Mouse (Mus musculus): Measurements from ENCODE around the gene Tnrc6b. TPM values are rescaled to one million over a fixed set of nuclear protein-coding genes. Genes with fewer than 3 reads are reported as not detected.

Tnrc6b gene
- 19.8 and 20.7 TPM in 2 replicates for polyA plus RNA-seq (2015; fragmentation: Nextera tagmentation; extraction: Ambion mirVana)

GRCm38 (mm10) chr15:80710608-80711363 is at the start of gene Tnrc6b:
TSS of gene Tnrc6b (plus strand) at chr15:80711313.
- 1% methylated on average over 39 of the region's 39 CpGs for WGBS
- peak within 1 kb of the TSS; percentile 94 for H3K4me3 ChIP-seq (replicated peaks)
- H3K9ac ChIP-seq = peak within 1 kb of the TSS; percentile 72
- H3K27ac ChIP-seq = peak within 1 kb of the TSS; percentile 89
- ATAC-seq = peak; percentile 98
- peak within 1 kb of the TSS; percentile 91 for H3K4me2 ChIP-seq (replicated peaks)
- H3K27me3 ChIP-seq (replicated peaks) = no peaks in the 10 kb centered on the region
- H3K36me3 ChIP-seq = no peaks in the 10 kb centered on the region
- no peaks in the 10 kb centered on the region for H3K9me3 ChIP-seq
- peaks cover 17% of the 10 kb centered on the region for H3K4me1 ChIP-seq (replicated peaks)

- no peak overlapping the region for H3K9ac ChIP-seq
- H3K27me3 ChIP-seq (replicated peaks) = no peaks in the 10 kb centered on the region
- H3K4me1 ChIP-seq (replicated peaks) = peaks cover 4% of the 10 kb centered on the region; the same call in 1 of the 2 replicates
- ATAC-seq = no peak
- H3K4me3 ChIP-seq (replicated peaks) = no peak overlapping the region
- WGBS = 72% methylated on average over 4 of the region's 4 CpGs
- H3K27ac ChIP-seq = no peak overlapping the region
- no peaks in the 10 kb centered on the region for H3K36me3 ChIP-seq
- H3K4me2 ChIP-seq (replicated peaks) = no peak overlapping the region
- H3K9me3 ChIP-seq = no peaks in the 10 kb centered on the region
Measured at GRCm38 (mm10) chr15:80664444-80664843, 46.7 kb upstream of the Tnrc6b start.

GRCm38 (mm10) chr15:80671295-80672252 is 39.5 kb upstream of the Tnrc6b start, which contains the start of gene Fam83f:
TSS of gene Fam83f (plus strand) at chr15:80671847.
- Histone ChIP-seq H3K4me1 (replicated peaks) (peaks cover 12% of the 10 kb centered on the region; the same call in 1 of the 2 replicates), H3K9me3 (no peaks in the 10 kb centered on the region), H3K27ac (no peak within 1 kb of the TSS), H3K27me3 (replicated peaks) (peaks cover 19% of the 10 kb centered on the region), H3K4me2 (replicated peaks) (peak within 1 kb of the TSS; percentile 83), H3K4me3 (replicated peaks) (peak within 1 kb of the TSS; percentile 52), H3K9ac (peak within 1 kb of the TSS; percentile 59), H3K36me3 (no peaks in the 10 kb centered on the region)
- WGBS = 5% methylated on average over 84 of the region's 85 CpGs
- peak; percentile 81 for ATAC-seq

GRCm38 (mm10) chr15:80672810-80673209 is 38.3 kb upstream of the Tnrc6b start:
- peaks cover 19% of the 10 kb centered on the region for H3K27me3 ChIP-seq (replicated peaks)
- 60% methylated on average over 2 of the region's 2 CpGs for WGBS
- H3K4me2 ChIP-seq (replicated peaks) = peak overlapping the region; percentile 83
- no peak overlapping the region for H3K9ac ChIP-seq
- no peak for ATAC-seq
- peaks cover 12% of the 10 kb centered on the region; the same call in 1 of the 2 replicates for H3K4me1 ChIP-seq (replicated peaks)
- H3K36me3 ChIP-seq = no peaks in the 10 kb centered on the region
- H3K4me3 ChIP-seq (replicated peaks) = peak overlapping the region; percentile 52
- H3K9me3 ChIP-seq = no peaks in the 10 kb centered on the region
- no peak overlapping the region for H3K27ac ChIP-seq

- ATAC-seq = no peak
- Histone ChIP-seq H3K4me3 (replicated peaks) (peak overlapping the region; percentile 52; the same call in 1 of the 2 replicates), H3K27ac (no peak overlapping the region), H3K4me2 (replicated peaks) (peak overlapping the region; percentile 83), H3K4me1 (replicated peaks) (peaks cover 12% of the 10 kb centered on the region; the same call in 1 of the 2 replicates), H3K9me3 (no peaks in the 10 kb centered on the region), H3K36me3 (no peaks in the 10 kb centered on the region), H3K27me3 (replicated peaks) (peaks cover 19% of the 10 kb centered on the region), H3K9ac (no peak overlapping the region)
- 67% methylated on average over 4 of the region's 4 CpGs for WGBS
Measured at GRCm38 (mm10) chr15:80673337-80674095, 37.6 kb upstream of the Tnrc6b start.

DNA sequence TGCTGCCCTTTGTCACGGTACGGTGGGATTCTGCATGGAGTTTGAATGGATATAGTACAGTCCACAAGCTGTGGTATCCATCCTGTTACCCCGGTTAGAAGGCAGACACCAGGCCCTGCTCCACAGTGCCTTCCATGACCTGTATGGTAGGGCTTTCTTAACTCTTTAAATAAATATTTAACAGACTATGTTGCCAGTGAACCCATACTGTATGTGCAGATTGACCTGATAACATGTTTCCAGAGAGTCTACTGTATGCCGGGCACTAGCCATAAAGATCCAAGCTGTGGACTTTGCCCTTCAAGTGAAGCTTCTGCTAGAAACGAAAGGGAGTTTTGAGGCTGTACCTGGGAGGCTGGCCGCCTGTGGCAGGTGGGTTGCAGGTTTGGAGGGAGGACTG is 36.4 kb upstream of the Tnrc6b start:
- H3K4me2 ChIP-seq (replicated peaks) = peak overlapping the region; percentile 45
- 0 out of 2 replicates have a peak overlapping the region, but pooled peaks have one; percentile 6 for H3K4me3 ChIP-seq (replicated peaks)
- peaks cover 21% of the 10 kb centered on the region for H3K4me1 ChIP-seq (replicated peaks)
- 55% methylated on average over 6 of the region's 6 CpGs for WGBS
- H3K27me3 ChIP-seq (replicated peaks) = peaks cover 19% of the 10 kb centered on the region
- H3K9me3 ChIP-seq = no peaks in the 10 kb centered on the region
- ATAC-seq = peak; percentile 80
- peak overlapping the region; percentile 61 for H3K27ac ChIP-seq
- no peaks in the 10 kb centered on the region for H3K36me3 ChIP-seq
- no peak overlapping the region for H3K9ac ChIP-seq

DNA sequence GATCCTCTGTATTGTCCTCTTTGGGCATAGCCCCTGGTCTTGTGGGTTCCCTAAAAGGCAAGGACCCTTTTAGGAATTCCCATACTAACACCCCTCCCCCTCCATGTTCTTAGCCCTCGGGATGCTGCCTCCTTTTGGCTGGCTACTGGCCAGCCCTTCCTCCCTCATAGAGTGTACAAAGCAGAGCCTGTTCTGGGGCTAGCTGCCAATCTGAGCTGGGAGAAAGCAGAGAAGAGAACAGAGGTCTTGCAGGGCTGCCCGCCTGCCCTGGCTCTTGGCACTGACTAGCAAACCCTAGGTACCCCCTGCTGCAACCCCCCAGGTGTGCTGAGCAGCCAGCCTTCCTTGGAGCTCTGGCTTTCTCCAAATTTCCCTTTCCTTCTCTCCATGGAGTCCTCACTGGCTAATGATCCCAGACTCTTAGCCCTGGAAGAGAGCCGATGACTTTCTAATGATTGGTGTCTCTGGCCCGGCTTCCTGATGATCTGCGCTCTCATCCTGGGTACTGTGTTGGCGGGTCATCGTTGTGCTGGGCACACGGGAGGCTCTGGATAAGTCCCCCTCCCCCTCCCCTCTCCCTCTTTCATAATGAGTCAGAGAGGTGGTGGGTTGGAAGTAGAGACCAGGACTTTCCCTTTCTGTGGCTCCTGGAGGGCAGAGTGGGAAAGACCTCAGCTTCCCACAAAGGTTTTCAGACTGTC is 31.4 kb upstream of the Tnrc6b start:
- no peaks in the 10 kb centered on the region for H3K9me3 ChIP-seq
- ATAC-seq = no peak
- 44% methylated on average over 8 of the region's 8 CpGs for WGBS
- peaks cover 49% of the 10 kb centered on the region for H3K4me1 ChIP-seq (replicated peaks)
- no peaks in the 10 kb centered on the region for H3K36me3 ChIP-seq
- no peak overlapping the region for H3K4me3 ChIP-seq (replicated peaks)
- H3K27me3 ChIP-seq (replicated peaks) = no peaks in the 10 kb centered on the region
- H3K9ac ChIP-seq = no peak overlapping the region
- H3K4me2 ChIP-seq (replicated peaks) = peak overlapping the region; percentile 17; the same call in 1 of the 2 replicates
- H3K27ac ChIP-seq = no peak overlapping the region

DNA sequence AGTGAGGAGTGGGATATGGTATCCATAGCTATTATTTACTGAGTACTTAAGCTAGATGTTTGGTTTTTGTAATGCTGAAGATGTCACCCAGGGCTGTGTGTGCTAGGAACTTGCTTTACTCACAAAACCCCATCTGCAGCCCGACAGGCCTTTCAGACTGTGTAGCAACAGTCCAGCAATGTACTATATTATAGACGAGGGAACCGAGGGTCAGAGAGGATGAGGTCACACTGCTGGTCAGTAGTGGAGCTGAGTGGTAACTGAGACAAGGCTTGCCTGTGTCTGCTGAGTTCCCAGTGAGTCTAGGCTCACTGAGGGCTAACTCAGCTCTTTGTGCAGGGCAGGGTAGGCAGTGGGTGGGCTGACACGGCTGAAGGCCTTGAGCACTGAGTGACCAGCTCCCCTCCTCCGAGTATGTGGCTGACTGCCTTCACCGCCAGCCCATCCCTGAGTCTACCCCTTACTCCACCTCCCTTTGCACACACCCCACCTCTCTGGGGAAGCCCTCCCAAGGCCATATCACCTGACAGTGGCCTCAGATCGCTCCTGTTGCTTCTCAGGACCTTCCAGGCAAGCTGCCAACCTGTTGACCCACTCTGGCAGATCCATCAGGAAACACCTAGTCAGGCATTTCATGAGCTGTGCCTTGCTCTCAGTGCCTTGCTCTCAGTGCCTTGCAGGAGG is 30.6 kb upstream of the Tnrc6b start:
- WGBS = 44% methylated on average over 7 of the region's 7 CpGs
- H3K9ac ChIP-seq = no peak overlapping the region
- H3K4me1 ChIP-seq (replicated peaks) = peaks cover 53% of the 10 kb centered on the region
- no peak overlapping the region for H3K27ac ChIP-seq
- H3K4me2 ChIP-seq (replicated peaks) = no peak overlapping the region
- no peaks in the 10 kb centered on the region for H3K9me3 ChIP-seq
- no peak overlapping the region for H3K4me3 ChIP-seq (replicated peaks)
- peak; percentile 21; the same call in 1 of the 2 replicates for ATAC-seq
- no peaks in the 10 kb centered on the region for H3K27me3 ChIP-seq (replicated peaks)
- no peaks in the 10 kb centered on the region for H3K36me3 ChIP-seq

DNA sequence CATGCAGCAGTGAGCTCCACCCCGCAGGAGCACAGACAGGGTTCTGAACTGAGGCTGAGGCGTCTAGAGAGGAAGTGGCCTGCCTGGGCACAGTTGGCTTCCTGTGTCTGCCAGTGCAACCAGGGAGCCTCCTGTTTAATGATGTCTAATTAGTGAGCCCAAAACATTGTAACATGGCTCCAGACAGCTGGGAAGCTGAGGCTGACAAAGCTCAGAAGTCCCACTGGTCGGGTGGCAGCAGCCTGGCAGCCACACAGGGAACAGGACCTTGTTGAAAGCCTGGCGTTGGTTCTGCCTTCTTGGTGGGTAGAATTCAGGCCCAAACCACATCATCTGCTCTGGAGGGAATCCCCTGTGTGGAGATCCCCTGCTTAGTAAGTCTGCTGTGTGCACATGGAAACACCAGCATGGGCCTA is 29.6 kb upstream of the Tnrc6b start:
- H3K36me3 ChIP-seq = no peaks in the 10 kb centered on the region
- no peaks in the 10 kb centered on the region for H3K27me3 ChIP-seq (replicated peaks)
- peaks cover 55% of the 10 kb centered on the region for H3K4me1 ChIP-seq (replicated peaks)
- ATAC-seq = no peak
- H3K9ac ChIP-seq = no peak overlapping the region
- H3K4me2 ChIP-seq (replicated peaks) = no peak overlapping the region
- 84% methylated on average over 4 of the region's 4 CpGs for WGBS
- no peaks in the 10 kb centered on the region for H3K9me3 ChIP-seq
- no peak overlapping the region for H3K4me3 ChIP-seq (replicated peaks)
- peak overlapping the region; percentile 8; the same call in 1 of the 2 replicates for H3K27ac ChIP-seq

- Histone ChIP-seq H3K27me3 (replicated peaks) (no peaks in the 10 kb centered on the region), H3K9ac (no peak overlapping the region), H3K27ac (peak overlapping the region; percentile 59), H3K4me2 (replicated peaks) (0 out of 2 replicates have a peak overlapping the region, but pooled peaks have one; percentile 1), H3K4me1 (replicated peaks) (peaks cover 55% of the 10 kb centered on the region), H3K36me3 (no peaks in the 10 kb centered on the region), H3K4me3 (replicated peaks) (no peak overlapping the region), H3K9me3 (no peaks in the 10 kb centered on the region)
- peak; percentile 44; the same call in 1 of the 2 replicates for ATAC-seq
- 72% methylated on average over 8 of the region's 8 CpGs for WGBS
Measured at GRCm38 (mm10) chr15:80682343-80682742, 28.8 kb upstream of the Tnrc6b start.
